Mouse (Mus musculus): ENCODE measurements around the gene Gm21773.
"Not testable (repeated sequence)": the region's sequence is repeated elsewhere in the genome, so short reads cannot be mapped to it uniquely, and the experiment has no call there.

The Gm21773 gene

DNA sequence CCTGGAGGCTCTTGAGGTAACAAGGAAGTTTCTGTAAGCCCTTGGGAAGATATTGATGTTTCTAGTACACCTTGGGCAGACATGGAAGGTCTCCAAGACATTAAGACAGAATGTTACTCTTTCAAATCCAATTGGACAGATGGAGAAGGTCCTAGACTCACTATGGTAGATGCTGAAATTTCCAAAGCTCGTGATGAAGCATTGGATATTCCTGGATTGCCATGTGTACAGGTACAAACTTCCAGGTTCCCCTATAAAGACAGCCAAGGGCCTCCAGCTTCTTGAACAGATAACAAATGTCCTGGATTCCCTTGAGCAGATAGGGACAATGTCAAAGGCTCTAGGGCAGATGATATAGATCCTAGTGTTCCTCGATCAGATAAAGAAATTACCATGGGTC lies at the start of gene Gm21773:
Gm21773 (minus strand) TSS at position 101 of the 400 bp plus-strand sequence.
- DNase-seq: not testable (repeated sequence)

Data from lung, postnatal 14 days (tissue).